Mouse (Mus musculus): ENCODE results near the gene Itih4.

- TF ChIP-seq CTCF (IDR thresholded peaks at IDR 0.05; ENCODE audit: extremely low read depth, insufficient read length, insufficient replicate concordance, low read depth, low read length) (no peak), POLR2A (IDR thresholded peaks at IDR 0.05; ENCODE audit: low read depth, low read length) (no peak)
These were observed 24.9 kb downstream of the Itih4 start for GRCm38 (mm10) chr14:30911141-30911540.

All from small intestine, adult 2 months (tissue).